8 mouse cellular contexts compared by ENCODE assay signal in genomic region chr9:72661561-72661894, GRCm38 (mm10). TPM values are rescaled to one million over a fixed set of nuclear protein-coding genes. Genes with fewer than 3 reads are reported as not detected.
DNase-seq lines count a peak whose midpoint lies in the region; ATAC-seq and TF ChIP-seq lines count a peak whose summit lies in the region.

No protein-coding gene starts in this region.

- H3K9ac ChIP-seq in heart, embryonic 12.5 days, result peak overlapping the region; percentile 100
- H3K9ac ChIP-seq in ES-E14 (ENCODE audit: insufficient read depth, low read depth, low read length, poor library complexity, severe bottlenecking), result peak overlapping the region; percentile 99
- peak overlapping the region; percentile 98 for H3K9ac ChIP-seq in forebrain, embryonic 16.5 days (replicated peaks; ENCODE audit: low read depth, low read length)
- peak overlapping the region; percentile 98 for H3K9ac ChIP-seq in liver, postnatal 0 days (replicated peaks)

- no peak for ATAC-seq in heart, embryonic 12.5 days (ENCODE audit: insufficient number of reproducible peaks, low FRiP score)
- ATAC-seq in forebrain, embryonic 16.5 days, result no peak
- no peak for ATAC-seq in liver, postnatal 0 days
- no peak for ATAC-seq in megakaryocyte-erythroid progenitor cell, adult 5-6 weeks (replicated peaks; ENCODE audit: low FRiP score, low TSS enrichment, poor library complexity, severe bottlenecking)

- peak overlapping the region; percentile 99 for H3K4me2 ChIP-seq in heart, embryonic 12.5 days
- H3K4me2 ChIP-seq in forebrain, embryonic 16.5 days (ENCODE audit: low read length), result peak overlapping the region; percentile 70
- peak overlapping the region; percentile 79 for H3K4me2 ChIP-seq in liver, postnatal 0 days (ENCODE audit: low read depth, low read length)

- H3K27me3 ChIP-seq in heart, embryonic 12.5 days (replicated peaks), result no peaks in the 10 kb centered on the region
- no peaks in the 10 kb centered on the region for H3K27me3 ChIP-seq in forebrain, embryonic 16.5 days (replicated peaks; ENCODE audit: control insufficient read depth, insufficient read depth, low read length)
- no peaks in the 10 kb centered on the region for H3K27me3 ChIP-seq in liver, postnatal 0 days (ENCODE audit: insufficient read depth, low read length)

- under 1% methylated on average over 13 of the region's 13 CpGs for WGBS in heart, embryonic 12.5 days
- WGBS in forebrain, embryonic 16.5 days, result under 1% methylated on average over 13 of the region's 13 CpGs
- under 1% methylated on average over 13 of the region's 13 CpGs for WGBS in liver, postnatal 0 days (ENCODE audit: insufficient replicate concordance)

- H3K27ac ChIP-seq in heart, embryonic 12.5 days (ENCODE audit: poor library complexity, severe bottlenecking), result peak overlapping the region; percentile 100
- peak overlapping the region; percentile 99 for H3K27ac ChIP-seq in ES-E14 (ENCODE audit: insufficient read depth, low read depth, low read length, poor library complexity, severe bottlenecking)
- H3K27ac ChIP-seq in forebrain, embryonic 16.5 days (ENCODE audit: low read length), result peak overlapping the region; percentile 99
- peak overlapping the region; percentile 99 for H3K27ac ChIP-seq in liver, postnatal 0 days (ENCODE audit: low read depth)

- H3K4me1 ChIP-seq in heart, embryonic 12.5 days (replicated peaks), result peaks cover 30% of the 10 kb centered on the region
- peaks cover 11 to 18% of the 10 kb centered on the region in 2 experiments; a peak in 3 of 4 replicates for H3K4me1 ChIP-seq in ES-E14 (ENCODE audit: control insufficient read depth in 2 of 2, insufficient read depth in 2 of 2, low read length in 2 of 2, poor library complexity in 1 of 2)
- peaks cover 24% of the 10 kb centered on the region for H3K4me1 ChIP-seq in forebrain, embryonic 16.5 days (replicated peaks; ENCODE audit: control insufficient read depth, insufficient read depth, low read length)
- H3K4me1 ChIP-seq in liver, postnatal 0 days (ENCODE audit: insufficient read depth), result peaks cover 35% of the 10 kb centered on the region

- H3K9me3 ChIP-seq in heart, embryonic 12.5 days (replicated peaks), result no peaks in the 10 kb centered on the region
- no peaks in the 10 kb centered on the region for H3K9me3 ChIP-seq in ES-E14 (ENCODE audit: control insufficient read depth, insufficient read depth, low read depth, low read length)
- no peaks in the 10 kb centered on the region for H3K9me3 ChIP-seq in forebrain, embryonic 16.5 days (ENCODE audit: control insufficient read depth, low read length)
- H3K9me3 ChIP-seq in liver, postnatal 0 days (ENCODE audit: low read length), result no peaks in the 10 kb centered on the region

- no peak for TF ChIP-seq EP300 in liver, postnatal 0 days (IDR thresholded peaks at IDR 0.05; ENCODE audit: low read depth)

- DNase-seq in heart, adult 11 months, result no peak
- DNase-seq in ES-E14 (ENCODE audit: low read depth, low spot score), result no peak
- DNase-seq in liver, postnatal 0 days, result no peak
- no peak for DNase-seq in cerebellum, adult 9-11 months
- DNase-seq in layer of hippocampus, postnatal 25 days (ENCODE audit: extremely low spot score in 1 of 2, low spot score in 1 of 2), result no peak

- TF ChIP-seq CTCF in liver, postnatal 0 days (IDR thresholded peaks at IDR 0.05; ENCODE audit: low read depth), result no peak

- in situ Hi-C loops in ES-E14 (cut with MboI; ENCODE audit: low sequenced_read_pairs in 2 of 2, unreplicated experiment in 2 of 2), result no loop called here

- H3K36me3 ChIP-seq in heart, embryonic 12.5 days, result peaks cover 26% of the 10 kb centered on the region
- peaks cover 20% of the 10 kb centered on the region for H3K36me3 ChIP-seq in ES-E14 (ENCODE audit: control insufficient read depth, insufficient read depth, low read length, poor library complexity, severe bottlenecking)
- no peaks in the 10 kb centered on the region for H3K36me3 ChIP-seq in forebrain, embryonic 16.5 days (ENCODE audit: control insufficient read depth, insufficient read depth)
- H3K36me3 ChIP-seq in liver, postnatal 0 days (replicated peaks; ENCODE audit: insufficient read depth, low read length), result peaks cover 8% of the 10 kb centered on the region

- peak overlapping the region; percentile 100 for H3K4me3 ChIP-seq in heart, embryonic 12.5 days
- peak overlapping the region; percentile 76 to 100 for H3K4me3 ChIP-seq in ES-E14 (ENCODE audit: insufficient read depth in 1 of 2, low read depth in 1 of 2, low read length in 2 of 2, poor library complexity in 1 of 2, severe bottlenecking in 1 of 2)
- peak overlapping the region; percentile 92 for H3K4me3 ChIP-seq in forebrain, embryonic 16.5 days (replicated peaks; ENCODE audit: low read length)
- peak overlapping the region; percentile 87 for H3K4me3 ChIP-seq in liver, postnatal 0 days (ENCODE audit: low read depth, low read length)

TF ChIP-seq in ES-E14, 5 proteins besides CTCF, POLR2A, EP300 and RAD21:
- TF ChIP-seq ZNF384 (IDR thresholded peaks at IDR 0.05; ENCODE audit: low read depth, low read length), result no peak
- TF ChIP-seq ZC3H11A (IDR thresholded peaks at IDR 0.05; ENCODE audit: borderline replicate concordance, low read depth, low read length), result no peak
- no peak for TF ChIP-seq CHD2 (IDR thresholded peaks at IDR 0.05; ENCODE audit: low read depth, low read length)
- TF ChIP-seq HCFC1 (IDR thresholded peaks at IDR 0.05; ENCODE audit: borderline replicate concordance, insufficient read depth, low read length), result no peak
- TF ChIP-seq MAFK (IDR thresholded peaks at IDR 0.05; ENCODE audit: insufficient read depth, low read depth, low read length), result no peak

RNA-seq across cellular contexts. Expression of gene Nedd4, which starts 0.6 kb away (rescaled TPM):
- polyA plus RNA-seq in heart, embryonic 12.5 days (2016; fragmentation: Nextera tagmentation; extraction: Ambion mirVana), result 624 and 643 TPM in 2 replicates
- 302 and 324 TPM in 2 replicates for total RNA-seq in ES-E14 (2012; rRNA removed)
- polyA plus RNA-seq in forebrain, embryonic 16.5 days (2015; fragmentation: Nextera tagmentation; extraction: Ambion mirVana), result 415 and 474 TPM in 2 replicates
- 56.7 and 70.3 TPM in 2 replicates for polyA plus RNA-seq in liver, postnatal 0 days (2015; fragmentation: Nextera tagmentation; extraction: Ambion mirVana)
- 212 and 300 TPM in 2 replicates for total RNA-seq in megakaryocyte-erythroid progenitor cell, adult 5-6 weeks (2014; fragmentation: Nextera tagmentation)
- total RNA-seq in megakaryocyte-erythroid progenitor cell, adult 5-6 weeks (2017), result 341 and 350 TPM in 2 replicates
- total RNA-seq in layer of hippocampus, postnatal 25 days (2021), result 100 to 1,000 TPM; 297 to 304 TPM
